Mouse (Mus musculus): Measurements from ENCODE around the gene Il2rg. TPM values are rescaled to one million over a fixed set of nuclear protein-coding genes. Genes with fewer than 3 reads are reported as not detected.

The Il2rg gene
- polyA plus RNA-seq, 1 experiment from 2014 or later, result 14.2 TPM

DNA sequence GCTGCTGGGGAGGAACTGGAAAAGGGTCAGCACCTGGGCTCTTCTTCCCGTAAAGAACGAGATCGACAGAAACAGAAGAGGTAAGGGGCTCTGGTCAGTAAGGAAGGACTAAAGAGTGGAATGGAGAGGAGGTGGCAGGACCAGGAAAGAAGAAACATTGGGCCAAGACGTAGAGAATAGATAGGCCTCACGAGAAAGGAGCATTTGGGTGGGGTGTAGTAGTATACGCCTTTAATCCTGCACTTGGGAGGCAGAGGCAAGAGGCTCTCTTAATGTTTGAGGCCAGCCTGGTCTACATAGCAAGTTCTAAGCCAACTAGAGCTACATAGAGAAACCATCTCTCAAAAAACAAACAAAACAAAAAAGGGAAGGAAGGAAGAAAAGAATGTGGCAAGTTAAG, 20.4 kb upstream of the Il2rg start:
- no peak for ATAC-seq (ENCODE audit: insufficient number of reproducible peaks, low FRiP score, low TSS enrichment, low read depth)
- Histone ChIP-seq H3K36me3 (peaks cover 65% of the 10 kb centered on the region), H3K9me3 (replicated peaks) (no peaks in the 10 kb centered on the region), H3K27ac (replicated peaks) (no peak overlapping the region), H3K4me2 (replicated peaks) (no peak overlapping the region), H3K9ac (no peak overlapping the region), H3K4me1 (no peaks in the 10 kb centered on the region), H3K4me3 (replicated peaks) (no peak overlapping the region), H3K27me3 (no peaks in the 10 kb centered on the region)
- 89% methylated on average over 6 of the region's 6 CpGs for WGBS

DNA sequence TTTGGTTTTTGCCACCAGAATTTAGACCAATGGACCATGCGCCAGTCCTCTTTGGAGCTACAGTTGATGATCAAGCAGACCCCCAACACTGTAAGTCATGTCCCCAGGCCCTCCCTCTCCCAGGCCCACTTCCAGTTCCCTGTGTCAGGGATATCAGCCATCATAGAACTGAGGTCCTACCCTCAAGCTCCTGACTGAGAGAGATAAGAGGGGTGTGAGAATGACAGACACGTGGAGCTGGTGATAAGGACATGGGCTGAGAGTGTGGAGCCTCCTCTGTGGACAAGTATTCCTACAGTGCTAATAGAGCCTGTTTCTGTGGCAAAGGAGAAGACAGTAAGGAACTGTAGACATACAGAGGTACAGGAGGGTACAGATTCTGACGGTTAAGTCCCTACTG, 19.5 kb upstream of the Il2rg start:
- H3K9ac ChIP-seq, result no peak overlapping the region
- 81% methylated on average over 3 of the region's 3 CpGs for WGBS
- no peaks in the 10 kb centered on the region for H3K4me1 ChIP-seq
- H3K36me3 ChIP-seq, result peaks cover 63% of the 10 kb centered on the region
- H3K27me3 ChIP-seq, result no peaks in the 10 kb centered on the region
- H3K4me3 ChIP-seq (replicated peaks), result no peak overlapping the region
- H3K9me3 ChIP-seq (replicated peaks), result no peaks in the 10 kb centered on the region
- H3K27ac ChIP-seq (replicated peaks), result no peak overlapping the region
- H3K4me2 ChIP-seq (replicated peaks), result no peak overlapping the region
- ATAC-seq (ENCODE audit: insufficient number of reproducible peaks, low FRiP score, low TSS enrichment, low read depth), result no peak

DNA sequence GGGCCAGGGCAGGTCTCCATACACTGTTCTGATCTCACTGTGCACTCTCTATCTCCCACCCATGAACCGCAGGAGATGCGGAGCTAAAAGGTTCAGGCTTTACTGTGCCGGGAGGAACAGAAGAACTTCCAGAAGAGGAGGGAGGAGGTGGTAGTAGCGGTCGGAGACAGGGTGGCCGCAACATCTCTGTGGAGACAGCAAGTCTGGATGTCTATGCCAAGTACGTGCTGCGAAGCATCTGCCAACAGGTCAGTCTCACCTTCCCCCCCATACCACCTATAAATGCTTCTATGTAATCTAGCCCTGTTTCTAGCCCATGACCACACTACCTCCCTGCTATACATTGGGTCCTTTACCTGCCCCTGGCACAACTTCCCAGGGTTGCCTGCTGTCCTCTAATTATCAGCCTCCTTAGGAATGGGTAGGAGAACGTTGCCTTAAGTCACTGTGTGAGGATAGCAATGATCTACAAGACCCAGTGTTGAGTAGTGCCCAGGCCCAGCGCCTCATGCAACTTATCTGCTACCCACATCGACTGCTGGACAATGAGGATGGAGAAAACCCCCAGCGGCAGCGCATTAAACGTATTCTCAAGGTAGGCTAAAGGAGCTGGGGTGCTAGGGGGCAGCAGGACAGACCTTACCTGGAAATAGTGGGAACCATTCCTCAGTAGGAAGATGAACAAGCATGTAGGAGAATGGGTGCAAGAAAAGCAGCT, 18.1 kb upstream of the Il2rg start:
- Histone ChIP-seq H3K36me3 (peaks cover 70% of the 10 kb centered on the region), H3K27ac (replicated peaks) (no peak overlapping the region), H3K4me3 (replicated peaks) (no peak overlapping the region), H3K9me3 (replicated peaks) (no peaks in the 10 kb centered on the region), H3K27me3 (no peaks in the 10 kb centered on the region), H3K4me2 (replicated peaks) (no peak overlapping the region), H3K4me1 (no peaks in the 10 kb centered on the region), H3K9ac (no peak overlapping the region)
- 91% methylated on average over 14 of the region's 14 CpGs for WGBS
- no peak for ATAC-seq (ENCODE audit: insufficient number of reproducible peaks, low FRiP score, low TSS enrichment, low read depth)

DNA sequence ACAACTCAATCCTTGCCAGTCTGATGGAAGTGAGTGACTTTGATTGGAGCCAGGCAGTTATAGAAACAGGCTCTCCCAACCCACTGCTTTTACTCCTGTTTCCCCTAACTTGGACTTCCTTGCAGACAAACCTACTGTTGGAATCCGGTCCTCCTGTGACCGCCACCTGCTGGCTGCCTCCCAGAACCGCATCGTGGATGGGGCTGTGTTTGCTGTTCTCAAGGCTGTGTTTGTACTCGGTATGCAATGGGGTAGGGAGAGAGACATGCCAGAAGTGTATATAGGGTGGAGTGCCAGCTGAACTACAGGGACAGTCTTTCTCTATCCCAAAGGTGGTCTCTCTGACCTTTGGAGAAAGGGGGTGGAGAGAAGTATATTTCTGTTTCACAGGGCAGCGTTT, 17.5 kb upstream of the Il2rg start:
- ATAC-seq (ENCODE audit: insufficient number of reproducible peaks, low FRiP score, low TSS enrichment, low read depth), result no peak
- Histone ChIP-seq H3K36me3 (peaks cover 69% of the 10 kb centered on the region), H3K9me3 (replicated peaks) (no peaks in the 10 kb centered on the region), H3K4me2 (replicated peaks) (no peak overlapping the region), H3K9ac (no peak overlapping the region), H3K4me1 (no peaks in the 10 kb centered on the region), H3K27ac (replicated peaks) (no peak overlapping the region), H3K4me3 (replicated peaks) (no peak overlapping the region), H3K27me3 (no peaks in the 10 kb centered on the region)
- WGBS, result 31% methylated on average over 6 of the region's 6 CpGs

DNA sequence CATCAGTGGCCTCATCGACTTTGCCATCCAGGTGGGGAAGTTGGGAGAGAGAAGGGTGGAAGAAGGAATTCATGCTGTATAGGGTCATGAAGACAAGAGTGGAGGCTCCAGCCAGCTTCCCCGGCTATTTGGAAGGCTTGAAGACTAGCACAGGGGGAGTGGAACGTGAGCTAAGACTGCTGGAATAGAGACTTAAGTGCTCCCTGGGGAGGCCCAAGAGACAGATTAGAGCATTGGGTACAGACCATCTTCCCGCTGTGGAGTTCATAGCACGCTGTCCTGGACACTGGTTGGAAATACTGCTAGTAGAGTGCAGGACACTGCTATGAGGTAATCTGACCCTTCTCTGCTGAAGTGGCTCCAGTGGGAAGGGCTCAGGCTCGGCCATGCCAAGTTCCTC, 14.8 kb upstream of the Il2rg start:
- H3K9me3 ChIP-seq (replicated peaks), result no peaks in the 10 kb centered on the region
- H3K27ac ChIP-seq (replicated peaks), result no peak overlapping the region
- H3K36me3 ChIP-seq, result peaks cover 57% of the 10 kb centered on the region
- no peak overlapping the region for H3K9ac ChIP-seq
- WGBS, result 68% methylated on average over 6 of the region's 6 CpGs
- no peak overlapping the region for H3K4me3 ChIP-seq (replicated peaks)
- H3K4me2 ChIP-seq (replicated peaks), result no peak overlapping the region
- no peaks in the 10 kb centered on the region for H3K4me1 ChIP-seq
- no peaks in the 10 kb centered on the region for H3K27me3 ChIP-seq
- ATAC-seq (ENCODE audit: insufficient number of reproducible peaks, low FRiP score, low TSS enrichment, low read depth), result no peak

DNA sequence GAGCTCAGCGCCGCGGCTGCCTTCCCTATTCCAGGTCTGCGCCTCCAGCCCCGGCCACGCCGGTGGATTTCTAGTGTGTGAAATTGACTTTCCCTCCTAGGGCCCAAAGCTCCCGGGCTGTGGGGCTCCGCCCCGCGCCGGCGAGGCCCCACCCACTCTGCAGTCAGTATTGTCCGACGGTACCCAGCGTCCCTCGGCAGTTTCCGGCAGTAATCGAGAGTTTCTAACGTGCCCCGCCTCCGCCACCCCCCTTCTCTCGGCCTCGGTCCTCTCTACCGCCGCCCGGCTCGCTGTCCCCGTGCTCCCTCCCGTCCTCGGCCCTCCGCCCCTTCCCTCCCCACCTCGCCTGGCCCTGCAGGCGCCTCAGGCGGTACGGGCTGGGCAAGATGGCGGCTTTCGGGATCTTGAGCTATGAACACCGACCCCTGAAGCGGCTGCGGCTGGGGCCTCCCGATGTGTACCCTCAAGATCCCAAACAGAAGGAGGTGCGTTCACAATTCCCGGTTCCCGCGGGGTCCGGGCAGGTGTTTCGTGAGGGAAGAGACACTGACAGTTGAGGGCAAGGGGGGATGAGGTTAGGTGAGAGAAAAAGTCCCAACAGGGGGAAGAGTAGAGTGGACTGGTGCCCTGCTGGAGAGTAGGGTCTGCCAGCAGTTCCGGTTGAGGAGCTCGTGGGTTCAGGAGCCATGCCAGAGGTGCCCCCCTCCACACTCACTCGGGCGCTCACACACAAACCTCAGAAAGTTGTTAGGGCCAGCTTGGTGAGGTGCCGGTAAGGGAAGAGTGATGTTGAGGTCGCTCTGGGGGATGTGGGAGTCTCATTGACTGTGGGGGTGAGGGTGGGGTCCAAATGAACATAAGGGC, 6.1 kb upstream of the Il2rg start, which contains the start of gene Med12:
Gene Med12 (plus strand): TSS at position 156 of the 864 bp plus-strand sequence.
- WGBS, result 15% methylated on average over 54 of the region's 54 CpGs
- Histone ChIP-seq H3K27me3 (no peaks in the 10 kb centered on the region), H3K9ac (peak within 1 kb of the TSS; percentile 51; the same call in 1 of the 2 replicates), H3K4me2 (replicated peaks) (peak within 1 kb of the TSS; percentile 47), H3K36me3 (peaks cover 12% of the 10 kb centered on the region; the same call in 1 of the 2 replicates), H3K4me3 (replicated peaks) (peak within 1 kb of the TSS; percentile 57), H3K27ac (replicated peaks) (peak within 1 kb of the TSS; percentile 78), H3K4me1 (no peaks in the 10 kb centered on the region), H3K9me3 (replicated peaks) (no peaks in the 10 kb centered on the region)
- peak; percentile 97 for ATAC-seq (ENCODE audit: insufficient number of reproducible peaks, low FRiP score, low TSS enrichment, low read depth)

DNA sequence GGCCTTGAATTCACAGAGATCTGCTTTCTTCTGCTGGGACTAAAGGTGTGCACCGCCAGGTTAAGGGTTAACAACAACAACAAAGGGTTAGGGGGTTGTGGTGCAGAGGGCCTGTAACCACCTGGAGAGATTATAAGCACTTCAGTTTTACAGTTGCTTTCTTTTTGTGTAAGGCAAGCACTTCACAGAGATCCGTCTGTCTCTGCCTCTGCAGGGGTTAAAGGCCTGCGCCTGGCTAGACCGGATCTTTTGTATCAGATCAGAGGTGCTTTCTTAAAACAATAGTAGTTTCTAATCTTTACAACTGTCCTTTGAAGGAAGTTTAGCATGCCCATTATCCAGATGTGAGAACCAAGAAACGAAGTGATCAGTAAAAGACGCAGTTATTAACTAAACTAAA, 5.4 kb upstream of the Il2rg start:
- no peak for ATAC-seq (ENCODE audit: insufficient number of reproducible peaks, low FRiP score, low TSS enrichment, low read depth)
- Histone ChIP-seq H3K36me3 (peaks cover 9% of the 10 kb centered on the region; the same call in 1 of the 2 replicates), H3K9me3 (replicated peaks) (no peaks in the 10 kb centered on the region), H3K27ac (replicated peaks) (no peak overlapping the region; the same call in none of the 2 replicates), H3K4me2 (replicated peaks) (peak overlapping the region; percentile 47), H3K9ac (no peak overlapping the region), H3K4me3 (replicated peaks) (peak overlapping the region; percentile 57), H3K27me3 (no peaks in the 10 kb centered on the region), H3K4me1 (no peaks in the 10 kb centered on the region)
- WGBS, result 23% methylated on average over 6 of the region's 6 CpGs

DNA sequence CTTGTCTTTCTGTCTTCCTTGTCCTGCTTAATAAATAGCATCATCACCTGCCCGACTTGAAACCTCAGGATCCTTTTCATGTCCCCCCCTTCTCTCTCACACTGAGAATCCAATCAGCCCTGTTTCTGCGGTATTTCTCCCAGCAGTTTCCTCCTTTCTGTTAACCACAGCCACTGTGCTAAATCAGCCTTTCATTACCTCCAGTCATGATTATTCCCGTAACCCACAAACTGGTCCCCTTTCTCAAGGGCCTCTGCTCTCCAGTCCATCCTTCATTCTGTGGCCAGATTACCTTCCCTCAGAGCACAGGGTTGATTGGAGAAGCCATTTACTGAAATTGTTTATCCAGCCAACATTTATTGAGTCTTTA, 685 bp upstream of the Il2rg start, which contains the start of gene Gm20489:
Gene Gm20489 (minus strand): TSS at position 269 of the 370 bp plus-strand sequence.
- no peak within 1 kb of the TSS for H3K4me3 ChIP-seq (replicated peaks)
- no peak within 1 kb of the TSS for H3K27ac ChIP-seq (replicated peaks)
- no peak for ATAC-seq (ENCODE audit: insufficient number of reproducible peaks, low FRiP score, low TSS enrichment, low read depth)
- 43% methylated on average over 3 of the region's 3 CpGs for WGBS
- H3K9me3 ChIP-seq (replicated peaks), result no peaks in the 10 kb centered on the region
- H3K9ac ChIP-seq, result no peak within 1 kb of the TSS
- H3K4me2 ChIP-seq (replicated peaks), result no peak within 1 kb of the TSS
- H3K27me3 ChIP-seq, result no peaks in the 10 kb centered on the region
- no peaks in the 10 kb centered on the region for H3K36me3 ChIP-seq
- no peaks in the 10 kb centered on the region for H3K4me1 ChIP-seq

DNA sequence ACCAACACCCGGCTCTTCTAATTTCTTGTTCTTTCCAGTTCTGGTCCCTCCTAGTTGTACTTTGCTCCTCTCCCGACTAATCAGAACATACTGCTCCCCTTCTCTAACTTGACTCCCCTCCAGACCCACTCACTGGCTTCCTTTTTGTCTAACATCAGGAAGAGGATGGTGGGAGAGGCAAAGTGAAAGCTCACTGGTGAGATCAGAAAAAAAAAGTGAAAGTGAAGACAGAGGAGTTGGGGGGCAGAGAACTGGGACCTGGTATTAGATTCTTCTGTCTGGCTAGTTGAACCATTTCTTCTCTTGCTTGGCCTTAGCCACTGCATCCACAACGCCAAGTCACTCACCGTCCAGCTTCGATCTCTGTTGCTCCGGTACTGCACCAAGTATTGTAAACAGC, 1.4 kb downstream of the Il2rg start:
- Histone ChIP-seq H3K27ac (replicated peaks) (no peak overlapping the region), H3K4me3 (replicated peaks) (no peak overlapping the region), H3K4me1 (no peaks in the 10 kb centered on the region), H3K4me2 (replicated peaks) (no peak overlapping the region), H3K36me3 (no peaks in the 10 kb centered on the region), H3K9ac (no peak overlapping the region), H3K9me3 (replicated peaks) (no peaks in the 10 kb centered on the region), H3K27me3 (no peaks in the 10 kb centered on the region)
- whole genome bisulfite sequencing, result 93% methylated on average over 6 of the region's 6 CpGs
- ATAC-seq (ENCODE audit: insufficient number of reproducible peaks, low FRiP score, low TSS enrichment, low read depth), result no peak

DNA sequence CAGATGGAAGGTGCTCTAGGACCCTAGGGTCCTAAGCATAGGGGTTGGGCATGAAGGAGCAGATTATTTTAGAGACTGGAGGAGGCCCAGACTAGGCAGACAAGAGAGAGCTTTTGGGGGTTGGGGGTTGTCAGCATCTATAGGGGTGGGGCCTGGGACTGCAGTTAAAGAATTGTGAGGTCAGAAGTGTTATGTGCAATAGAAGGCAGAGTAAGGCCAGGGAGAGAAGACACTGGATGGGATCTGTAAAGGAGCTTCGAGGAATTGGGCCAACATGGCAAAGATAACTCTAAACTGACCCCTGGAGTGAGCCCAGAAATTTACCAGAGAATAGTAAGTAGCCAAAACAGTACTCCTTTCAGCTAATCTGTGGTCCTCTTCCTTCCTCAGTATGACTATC, 4.2 kb downstream of the Il2rg start, which contains the start of gene Gm614:
Gene Gm614 (minus strand): TSS at position 101 of the 400 bp plus-strand sequence.
- Histone ChIP-seq H3K9me3 (replicated peaks) (no peaks in the 10 kb centered on the region), H3K27ac (replicated peaks) (no peak within 1 kb of the TSS), H3K27me3 (no peaks in the 10 kb centered on the region), H3K4me3 (replicated peaks) (no peak within 1 kb of the TSS), H3K9ac (no peak within 1 kb of the TSS), H3K4me2 (replicated peaks) (no peak within 1 kb of the TSS), H3K4me1 (no peaks in the 10 kb centered on the region), H3K36me3 (no peaks in the 10 kb centered on the region)
- WGBS, result 100% methylated on average over 1 of the region's 1 CpGs
- ATAC-seq (ENCODE audit: insufficient number of reproducible peaks, low FRiP score, low TSS enrichment, low read depth), result no peak

Measured in embryonic facial prominence, embryonic 15.5 days (tissue).